Mouse (Mus musculus) hindbrain, embryonic 14.5 days (tissue): ENCODE results near the gene Klk1b24. TPM values are rescaled to one million over a fixed set of nuclear protein-coding genes. Genes with fewer than 3 reads are reported as not detected.
"Not testable (repeated sequence)": the region's sequence is repeated elsewhere in the genome, so short reads cannot be mapped to it uniquely, and the experiment has no call there.

ENCODE experiments used
- ATAC-seq: fragments of 200-750 bp; cut with Nextera tagmentation; 2 replicates; pipeline ENCODE4 v1.8.0; 2017; ENCODE audit warnings: moderate number of reproducible peaks, mild to moderate bottlenecking, moderate TSS enrichment, moderate library complexity; ENCODE audit not compliant: low FRiP score
- DNase-seq: peaks from one replicate; pipeline ENCODE4 v3.0.0-alpha.2; 2015; ENCODE audit warnings: low spot score
- H3K27ac ChIP-seq: fragments of 300-500 bp; sonication (generic); 2 replicates; pipeline ENCODE4 v1.5.1; 2014; ENCODE audit warnings: mild to moderate bottlenecking, moderate library complexity
- H3K27me3 ChIP-seq: fragments of 300-500 bp; sonication (generic); 2 replicates; pipeline ENCODE4 v1.6.1; 2014; ENCODE audit warnings: mild to moderate bottlenecking, low read length, mixed read lengths; ENCODE audit not compliant: control insufficient read depth, insufficient read depth
- H3K36me3 ChIP-seq: fragments of 300-500 bp; sonication (generic); replicated peaks from 2 replicates; pipeline ENCODE4 v1.6.1; 2014; ENCODE audit not compliant: control insufficient read depth, insufficient read depth
- H3K4me1 ChIP-seq: fragments of 300-500 bp; sonication (generic); replicated peaks from 2 replicates; pipeline ENCODE4 v1.6.1; 2014; ENCODE audit warnings: antibody characterized with exemption, low read length, mixed read lengths; ENCODE audit not compliant: control insufficient read depth, insufficient read depth
- H3K4me2 ChIP-seq: fragments of 300-500 bp; sonication (generic); replicated peaks from 2 replicates; pipeline ENCODE4 v1.6.1; 2014; ENCODE audit warnings: mild to moderate bottlenecking, moderate library complexity
- H3K4me3 ChIP-seq: fragments of 300-500 bp; sonication (generic); replicated peaks from 2 replicates; pipeline ENCODE4 v1.5.1; 2014; ENCODE audit warnings: mild to moderate bottlenecking, low read length
- H3K9ac ChIP-seq: fragments of 300-500 bp; sonication (generic); 2 replicates; pipeline ENCODE4 v1.6.1; 2014
- H3K9me3 ChIP-seq: fragments of 300-500 bp; sonication (generic); 2 replicates; pipeline ENCODE4 v1.6.1; 2016; ENCODE audit warnings: low read length; ENCODE audit not compliant: control insufficient read depth
- WGBS: fragments of 180-500 bp; shearing (Covaris S2); extraction: QIAGEN DNeasy Blood & Tissue Kit; methylation state at CpG from one replicate; pipeline ENCODE4 v1.1.7; 2014; 5-methylcytosine and 5-hydroxymethylcytosine counted together
- polyA plus RNA-seq: library from polyadenylated mRNA; unstranded; fragments of >200 nt; fragmentation: Nextera tagmentation; extraction: Ambion mirVana; gene quantifications from 2 replicates; pipeline ENCODE4 v1.2.1, GENCODE M21; 2014

Gene Klk1b24
- polyA plus RNA-seq, 1 experiment from 2014 or later: not detected

DNA sequence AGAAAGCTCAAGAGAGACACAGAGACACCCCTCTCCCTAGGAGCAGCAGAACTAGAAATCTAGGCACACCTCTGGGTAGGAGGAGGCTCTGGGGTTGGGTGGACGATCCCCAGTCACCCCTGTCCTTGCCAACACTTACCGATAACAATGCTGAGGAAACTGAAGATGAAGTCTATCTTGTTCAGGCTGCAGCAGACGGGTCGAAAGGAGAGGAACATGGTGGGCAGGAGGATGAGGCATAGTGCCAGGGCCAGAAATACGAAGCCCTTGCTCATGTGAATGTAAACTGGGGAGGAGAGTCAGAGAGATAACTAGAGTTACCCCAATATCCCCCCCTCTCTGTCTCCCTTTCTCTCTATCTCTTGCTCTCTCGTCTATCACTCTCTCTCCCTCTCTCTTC, 34.3 kb downstream of the Klk1b24 start:
- not testable (repeated sequence) for H3K4me3 ChIP-seq, ATAC-seq, H3K9me3 ChIP-seq, H3K4me2 ChIP-seq, H3K27me3 ChIP-seq, H3K27ac ChIP-seq, H3K9ac ChIP-seq, H3K36me3 ChIP-seq, H3K4me1 ChIP-seq, DNase-seq
- 82% methylated on average over 6 of the region's 6 CpGs for WGBS

DNA sequence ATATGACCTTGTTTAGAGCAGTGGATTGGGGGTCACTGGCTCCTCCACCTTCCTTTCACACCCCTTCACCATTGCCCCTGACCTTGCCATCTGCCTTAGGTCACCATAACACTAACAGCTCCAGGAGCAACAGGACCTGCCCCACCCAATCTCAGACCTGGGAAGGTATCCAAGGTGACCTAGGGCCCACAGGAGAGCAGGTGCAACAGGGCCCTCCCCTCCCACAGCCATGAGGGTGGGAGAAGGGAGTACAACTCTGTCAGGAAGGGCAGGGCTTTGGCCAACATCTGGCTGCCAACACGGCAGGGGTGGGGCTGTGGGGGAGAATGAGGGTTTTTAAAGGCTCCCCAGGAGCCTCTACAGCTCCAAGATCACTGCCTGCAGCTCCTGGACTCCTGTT, 37.0 kb downstream of the Klk1b24 start, which contains the start of gene Klk1:
Klk1 (plus strand) TSS at position 285 of the 400 bp plus-strand sequence.
- Histone ChIP-seq H3K4me2 (no peak within 1 kb of the TSS), H3K4me1 (no peaks in the 10 kb centered on the region), H3K9ac (no peak within 1 kb of the TSS), H3K9me3 (no peaks in the 10 kb centered on the region), H3K27ac (no peak within 1 kb of the TSS), H3K4me3 (no peak within 1 kb of the TSS), H3K27me3 (no peaks in the 10 kb centered on the region), H3K36me3 (no peaks in the 10 kb centered on the region)
- 63% methylated on average over 1 of the region's 1 CpGs for WGBS
- ATAC-seq (no peak), DNase-seq (no peak)

DNA sequence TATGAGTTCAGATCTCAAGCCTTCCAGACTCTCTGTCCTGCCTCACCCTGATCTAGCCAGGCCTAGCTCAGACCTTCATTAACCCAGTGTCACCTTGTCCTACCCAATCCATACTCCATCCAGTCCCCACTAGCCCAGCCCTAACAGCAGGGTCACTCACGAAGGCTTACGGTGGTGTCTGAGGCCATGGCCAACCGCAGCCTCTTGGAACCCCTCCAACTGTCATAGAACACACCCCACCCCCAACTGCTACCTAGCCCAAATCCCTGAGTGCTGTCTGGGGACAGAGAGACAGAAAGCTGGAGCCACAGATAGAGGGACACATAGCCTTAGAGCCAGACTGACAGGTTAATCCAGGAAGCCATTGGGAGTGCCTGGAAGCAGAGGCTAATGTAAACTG, 47.9 kb downstream of the Klk1b24 start, which contains the start of gene Gm36864:
Gm36864 (plus strand) TSS at position 269 of the 400 bp plus-strand sequence.
- Histone ChIP-seq H3K4me2 (no peak within 1 kb of the TSS), H3K27me3 (no peaks in the 10 kb centered on the region), H3K4me3 (no peak within 1 kb of the TSS), H3K9ac (no peak within 1 kb of the TSS), H3K4me1 (no peaks in the 10 kb centered on the region), H3K27ac (no peak within 1 kb of the TSS), H3K36me3 (no peaks in the 10 kb centered on the region), H3K9me3 (no peaks in the 10 kb centered on the region)
- WGBS: 83% methylated on average over 3 of the region's 3 CpGs
- DNase-seq: no peak
- ATAC-seq: no peak

DNA sequence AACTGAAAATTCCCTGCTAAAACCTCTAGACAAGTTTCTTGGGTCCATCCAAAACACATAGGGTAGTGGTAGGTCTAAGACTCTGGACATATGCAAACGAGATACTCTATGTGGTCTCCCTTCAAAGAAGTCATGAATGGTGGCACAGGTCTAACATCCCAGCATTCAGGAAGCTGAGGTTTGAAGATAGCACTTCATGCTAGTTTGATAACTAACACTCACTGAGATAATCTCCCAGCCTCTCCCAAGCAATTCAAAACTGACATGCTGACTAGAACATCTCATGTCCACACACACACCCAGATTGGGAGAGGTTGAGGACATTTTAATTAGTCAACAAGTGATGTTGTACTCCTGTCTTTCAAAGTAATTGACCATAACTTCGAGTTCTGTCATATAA, 51.9 kb downstream of the Klk1b24 start:
- 52% methylated on average over 2 of the region's 2 CpGs for WGBS
- Histone ChIP-seq H3K9me3 (no peaks in the 10 kb centered on the region), H3K36me3 (no peaks in the 10 kb centered on the region), H3K4me3 (no peak overlapping the region), H3K9ac (no peak overlapping the region), H3K27ac (no peak overlapping the region), H3K27me3 (no peaks in the 10 kb centered on the region), H3K4me1 (no peaks in the 10 kb centered on the region), H3K4me2 (no peak overlapping the region)
- DNase-seq: no peak
- no peak for ATAC-seq

DNA sequence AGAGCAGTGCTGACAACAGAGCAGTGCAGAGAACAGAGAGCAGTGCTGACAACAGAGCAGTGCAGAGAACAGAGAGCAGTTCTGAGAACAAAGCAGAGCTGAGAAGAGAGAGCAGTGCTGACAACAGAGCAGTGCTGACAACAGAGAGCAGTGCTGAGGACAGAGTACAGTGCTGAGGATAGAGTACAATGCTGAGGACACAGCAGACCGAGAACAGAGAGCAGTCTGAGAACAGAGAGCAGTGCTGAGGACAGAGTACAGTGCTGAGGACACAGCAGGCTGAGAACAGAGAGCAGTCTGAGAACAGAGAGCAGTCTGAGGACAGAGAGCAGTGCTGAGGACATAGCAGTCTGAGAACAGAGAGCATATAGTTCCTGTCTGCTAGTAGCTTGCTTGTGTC, 52.7 kb downstream of the Klk1b24 start:
- no peak for DNase-seq
- Histone ChIP-seq H3K4me2 (no peak overlapping the region), H3K27ac (no peak overlapping the region), H3K36me3 (no peaks in the 10 kb centered on the region), H3K4me3 (no peak overlapping the region), H3K9me3 (no peaks in the 10 kb centered on the region), H3K9ac (no peak overlapping the region), H3K27me3 (no peaks in the 10 kb centered on the region), H3K4me1 (no peaks in the 10 kb centered on the region; the same call in 1 of the 2 replicates)
- ATAC-seq: no peak
- WGBS: 79% methylated on average over 1 of the region's 1 CpGs

DNA sequence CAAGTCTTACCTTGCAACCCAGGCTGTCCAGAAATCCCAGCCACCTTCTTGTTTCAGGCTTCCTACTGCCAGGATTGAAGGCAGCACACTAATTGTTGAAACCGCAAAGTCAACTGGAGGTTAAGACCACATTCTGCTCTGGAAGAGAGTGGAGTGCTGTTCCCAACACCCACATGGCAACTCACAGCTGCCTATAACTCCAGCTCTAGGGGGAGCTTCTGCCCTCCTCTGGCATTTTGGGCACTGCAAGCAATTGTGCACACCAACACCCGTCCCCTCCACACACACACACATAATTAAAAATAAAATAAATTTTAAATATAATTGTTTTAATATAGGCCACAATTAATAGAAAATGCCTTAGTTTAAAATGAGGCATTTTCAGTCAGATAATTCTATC, 53.1 kb downstream of the Klk1b24 start:
- Histone ChIP-seq H3K4me2 (no peak overlapping the region), H3K4me1 (no peaks in the 10 kb centered on the region; the same call in 1 of the 2 replicates), H3K36me3 (no peaks in the 10 kb centered on the region), H3K9ac (no peak overlapping the region), H3K27ac (no peak overlapping the region), H3K9me3 (no peaks in the 10 kb centered on the region), H3K27me3 (no peaks in the 10 kb centered on the region), H3K4me3 (no peak overlapping the region)
- ATAC-seq (no peak), DNase-seq (no peak)
- WGBS: 68% methylated on average over 2 of the region's 2 CpGs

Other genes with a start within 250 kb of the Klk1b24 start
- not detected in 2 replicates for gene Klk1b8, start 237.6 kb upstream of the Klk1b24 start, polyA plus RNA-seq
- gene Klk1b1, start 221.5 kb upstream of the Klk1b24 start, polyA plus RNA-seq: not detected in 2 replicates
- not detected in 2 replicates for gene Klk1b9, start 212.2 kb upstream of the Klk1b24 start, polyA plus RNA-seq
- gene Klk1b11, start 192.4 kb upstream of the Klk1b24 start, polyA plus RNA-seq: not detected in 2 replicates
- not detected in 2 replicates for gene Klk1b26, start 176.1 kb upstream of the Klk1b24 start, polyA plus RNA-seq
- gene Klk1b27, start 135.9 kb upstream of the Klk1b24 start, polyA plus RNA-seq: not detected in 2 replicates
- gene Klk1b21, start 85.9 kb upstream of the Klk1b24 start, polyA plus RNA-seq: not detected in 2 replicates
- not detected in 2 replicates for gene Klk1b22, start 75.6 kb upstream of the Klk1b24 start, polyA plus RNA-seq
- gene Klk1b16, start 51.5 kb upstream of the Klk1b24 start, polyA plus RNA-seq: not detected in 2 replicates
- not detected in 2 replicates for gene Klk1b3, start 10.0 kb downstream of the Klk1b24 start, polyA plus RNA-seq
- not detected in 2 replicates for gene Klk1b4, start 19.2 kb downstream of the Klk1b24 start, polyA plus RNA-seq
- not detected in 2 replicates for gene Klk1b5, start 27.7 kb downstream of the Klk1b24 start, polyA plus RNA-seq
- gene Klk1, start 37.1 kb downstream of the Klk1b24 start, polyA plus RNA-seq: not detected in 2 replicates
- gene Gm36864, start 47.9 kb downstream of the Klk1b24 start, polyA plus RNA-seq: not detected in 2 replicates
- 1.6 and 1.8 TPM in 2 replicates for gene 1700028J19Rik, start 58.5 kb downstream of the Klk1b24 start, polyA plus RNA-seq
- gene 2410002F23Rik, start 58.5 kb downstream of the Klk1b24 start, polyA plus RNA-seq: 180 and 185 TPM in 2 replicates
- gene Acp4, start 69.1 kb downstream of the Klk1b24 start, polyA plus RNA-seq: not detected in 2 replicates
- not detected in 2 replicates for gene Gm15517, start 73.2 kb downstream of the Klk1b24 start, polyA plus RNA-seq
- gene Clec11a, start 118.7 kb downstream of the Klk1b24 start, polyA plus RNA-seq: 3.6 and 3.7 TPM in 2 replicates
- 40.3 and 46.8 TPM in 2 replicates for gene Shank1, start 122.0 kb downstream of the Klk1b24 start, polyA plus RNA-seq
- gene Syt3, start 195.9 kb downstream of the Klk1b24 start, polyA plus RNA-seq: 61.8 and 70.8 TPM in 2 replicates
- gene 1700008O03Rik, start 197.6 kb downstream of the Klk1b24 start, polyA plus RNA-seq: 2.1 and 2.8 TPM in 2 replicates
- gene Lrrc4b, start 240.8 kb downstream of the Klk1b24 start, polyA plus RNA-seq: 26.4 and 26.5 TPM in 2 replicates